Mouse (Mus musculus) fibroblast of lung, adult 2 months (primary cell): Measurements from ENCODE around the gene D17Wsu92e.

Experiments
- DNase-seq: peaks from one replicate; pipeline ENCODE4 v3.0.0-alpha.2; 2011; ENCODE audit warnings: low read depth

Gene D17Wsu92e

GRCm38 (mm10) chr17:27821407-27822338 is 1.2 kb upstream of the D17Wsu92e start:
- no peak for DNase-seq

- DNase-seq, result no peak
Observed at GRCm38 (mm10) chr17:27819971-27820567, 379 bp downstream of the D17Wsu92e start.

- DNase-seq, result no peak
Observed at GRCm38 (mm10) chr17:27819521-27819970, 902 bp downstream of the D17Wsu92e start.

- no peak for DNase-seq
Observed at GRCm38 (mm10) chr17:27819011-27819410, 1.4 kb downstream of the D17Wsu92e start.

- DNase-seq, result no peak
Observed at GRCm38 (mm10) chr17:27814606-27815005, 5.8 kb downstream of the D17Wsu92e start.

- DNase-seq, result no peak
Observed at GRCm38 (mm10) chr17:27811980-27812379, 8.5 kb downstream of the D17Wsu92e start.

GRCm38 (mm10) chr17:27810569-27811331 is 9.7 kb downstream of the D17Wsu92e start:
- DNase-seq, result no peak

GRCm38 (mm10) chr17:27807542-27808078 is 12.8 kb downstream of the D17Wsu92e start:
- no peak for DNase-seq

GRCm38 (mm10) chr17:27804803-27805770 is 15.4 kb downstream of the D17Wsu92e start:
- DNase-seq, result no peak

- no peak for DNase-seq
Observed at GRCm38 (mm10) chr17:27804156-27804690, 16.2 kb downstream of the D17Wsu92e start.

- DNase-seq, result no peak
Observed at GRCm38 (mm10) chr17:27803752-27804151, 16.7 kb downstream of the D17Wsu92e start.

GRCm38 (mm10) chr17:27800710-27801648 is 19.5 kb downstream of the D17Wsu92e start:
- no peak for DNase-seq

GRCm38 (mm10) chr17:27799771-27800584 is 20.5 kb downstream of the D17Wsu92e start:
- DNase-seq, result peak; percentile 84

GRCm38 (mm10) chr17:27797341-27797872 is 23.0 kb downstream of the D17Wsu92e start:
- DNase-seq, result no peak

GRCm38 (mm10) chr17:27796780-27797179 is 23.7 kb downstream of the D17Wsu92e start:
- DNase-seq, result no peak

GRCm38 (mm10) chr17:27793144-27793543 is 27.3 kb downstream of the D17Wsu92e start:
- DNase-seq, result no peak

- no peak for DNase-seq
Observed at GRCm38 (mm10) chr17:27792516-27792915, 27.9 kb downstream of the D17Wsu92e start.

GRCm38 (mm10) chr17:27791556-27791955 is 28.9 kb downstream of the D17Wsu92e start:
- DNase-seq, result no peak
